8 mouse cellular contexts compared by ENCODE assay signal in the genomic region with DNA sequence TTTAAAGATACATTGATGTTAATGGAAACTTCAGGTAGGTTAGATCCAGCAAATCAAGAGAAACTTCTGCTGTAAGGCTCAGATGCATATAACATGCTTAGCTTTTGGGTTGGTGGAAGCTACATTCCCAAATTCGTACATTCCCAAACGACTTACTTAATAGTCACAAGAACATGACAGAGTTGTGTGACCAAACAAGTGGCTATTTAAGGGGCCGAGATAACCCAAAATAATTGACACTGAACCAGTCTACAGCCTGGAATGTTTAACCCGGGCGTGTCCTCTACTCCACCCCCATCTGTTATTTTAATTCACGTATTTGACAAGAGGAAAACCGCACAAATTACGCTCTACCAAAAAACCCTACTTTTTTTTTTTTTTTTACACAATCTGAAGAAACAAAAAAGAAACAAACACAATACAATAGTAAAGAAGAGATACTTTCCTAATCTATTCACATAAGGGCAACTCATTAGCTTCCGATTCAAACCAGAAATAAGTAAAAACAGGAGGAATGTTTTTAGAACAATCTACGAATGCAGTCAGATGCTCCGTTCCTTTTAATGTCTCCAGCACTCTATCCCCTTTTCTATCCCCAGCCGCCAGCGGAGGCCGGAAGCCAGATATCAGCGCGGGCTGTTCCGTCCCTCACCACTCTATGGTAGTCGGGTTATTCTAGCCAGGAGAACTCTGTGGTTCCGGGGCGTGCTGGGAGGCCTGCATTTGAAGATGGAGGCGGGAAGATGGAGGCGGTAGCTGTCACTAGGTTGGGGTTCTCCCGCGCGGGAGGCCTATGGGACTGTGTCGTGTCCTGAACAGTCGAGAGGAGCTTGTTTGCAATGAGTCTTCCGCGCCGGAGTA. TPM values are rescaled to one million over a fixed set of nuclear protein-coding genes. Genes with fewer than 3 reads are reported as not detected.
A peak's percentile ranks its signal among the peaks of the same experiment; 100 is the strongest.
DNase-seq lines count a peak whose midpoint lies in the region; ATAC-seq and TF ChIP-seq lines count a peak whose summit lies in the region.

Polq (plus strand) TSS at position 726 of the 861 bp plus-strand sequence.

- peak within 1 kb of the TSS; percentile 46 for H3K4me3 ChIP-seq in cortical plate, adult 2 months (ENCODE audit: insufficient read depth, low read length)
- H3K4me3 ChIP-seq in megakaryocyte, embryonic 14.5 days (replicated peaks), result peak within 1 kb of the TSS; percentile 93

- H3K27ac ChIP-seq in cortical plate, adult 2 months (ENCODE audit: insufficient read depth, low read length), result no peak within 1 kb of the TSS

- DNase-seq in gastrocnemius, adult 8-10 months (ENCODE audit: low spot score in 2 of 2), result peak; percentile 85 to 87
- DNase-seq in hindlimb bud, embryonic 11.5 days (ENCODE audit: extremely low spot score, low read depth, low spot score), result peak; percentile 57
- peak; percentile 85 to 86 for DNase-seq in left cerebral cortex, adult 8-10 months (ENCODE audit: low spot score in 2 of 2)
- peak; percentile 94 to 96 for DNase-seq in right cerebral cortex, postnatal 10 days (ENCODE audit: low spot score in 2 of 2)
- DNase-seq in urinary bladder, postnatal 25 days (ENCODE audit: low spot score), result peak; percentile 93

- no peaks in the 10 kb centered on the region for H3K9me3 ChIP-seq in megakaryocyte, embryonic 14.5 days

- ATAC-seq in activated CD4-positive, CD25-positive, alpha-beta regulatory T cell, adult 4 months, result peak; percentile 97

- peaks cover 22% of the 10 kb centered on the region for H3K36me3 ChIP-seq in megakaryocyte, embryonic 14.5 days (replicated peaks; ENCODE audit: low read length)

- no peak for TF ChIP-seq CTCF in cortical plate, adult 2 months (IDR thresholded peaks at IDR 0.05; ENCODE audit: extremely low read depth, insufficient read depth, low read length)

- TF ChIP-seq POLR2A in cortical plate, adult 2 months (IDR thresholded peaks at IDR 0.05; ENCODE audit: extremely low read depth, insufficient read depth, low read length), result peak; percentile 77; the same call in 1 of the 2 replicates

- no peaks in the 10 kb centered on the region for H3K27me3 ChIP-seq in megakaryocyte, embryonic 14.5 days (replicated peaks)

- 0 out of 2 replicates have a peak, but pooled peaks cover 2% of the 10 kb centered on the region for H3K4me1 ChIP-seq in cortical plate, adult 2 months (ENCODE audit: control insufficient read depth, insufficient read depth, low read length)
- H3K4me1 ChIP-seq in megakaryocyte, embryonic 14.5 days, result peaks cover 43% of the 10 kb centered on the region

RNA-seq across cellular contexts. Expression of gene Polq, which starts in this region (rescaled TPM):
- polyA plus RNA-seq in activated CD4-positive, CD25-positive, alpha-beta regulatory T cell, adult 4 months (2017; shearing (Covaris generic)), result 1 to 10 TPM; 3.0 to 3.3 TPM
- 1.4 TPM in 2 replicates for polyA plus RNA-seq in cortical plate, adult 2 months (2012; rRNA removed)
- total RNA-seq in gastrocnemius, adult 8-10 months (2022), result 1 to 10 TPM in 1 of 4 experiments, under 1 TPM in 3; 0.39 to 1.7 (median 0.52) TPM
- total RNA-seq in left cerebral cortex, adult 8-10 months (2022), result 1 to 10 TPM; 1.1 to 2.6 (median 1.2) TPM
- polyA plus RNA-seq in megakaryocyte, embryonic 14.5 days (2012; ENCODE audit: insufficient read depth, low replicate concordance), result 0.85 TPM in 1 of 2 replicates, not detected in the other
